Mouse (Mus musculus) left cerebral cortex, postnatal 10 days (tissue): ENCODE measurements around the gene Ppfia1. TPM values are rescaled to one million over a fixed set of nuclear protein-coding genes. Genes with fewer than 3 reads are reported as not detected.

Experiments used
- DNase-seq, 2 experiments: peaks; one replicate each; pipeline ENCODE4 v3.0.0; 2021 to 2022; ENCODE audit warnings: low spot score in 2 of 2, mixed read lengths in 1 of 2; ENCODE audit errors: extremely low spot score in 1 of 2
- intact Hi-C: fragments of 180-260 bp; cut with DNase I; formaldehyde crosslinking; loops from one replicate; pipeline ENCODE4 v1.15.1; 2025
- total RNA-seq, 2 experiments: library from RNA; stranded (reverse); gene quantifications; 2 replicates each; pipeline ENCODE4 v1.2.3; 2021

Ppfia1 gene
- total RNA-seq = 10 to 100 TPM; 33.5 to 35.9 TPM

GRCm38 (mm10) chr7:144553237-144554122, at the start of gene Ppfia1:
Gene Ppfia1 (minus strand): TSS chr7:144553729.
- intact Hi-C loops = no loop called here

GRCm38 (mm10) chr7:144600333-144600900, 46.9 kb upstream of the Ppfia1 start:
- no peak for DNase-seq
- intact Hi-C loops = no loop called here

More at GRCm38 (mm10) chr7:144553237-144554122, at the start of gene Ppfia1:
- peak; percentile 94 to 99 for DNase-seq

- intact Hi-C loops = loop anchor here (1.0 to 5.0 kb wide), 3 partner anchors 187 to 318 kb away; no protein-coding TSS in a partner anchor
- DNase-seq = peak in 1 of 2 experiments; percentile 31
Observed at GRCm38 (mm10) chr7:144589508-144589907, 36.0 kb upstream of the Ppfia1 start.

- intact Hi-C loops = loop anchor here (5.0 kb wide), 2 partner anchors 305 to 320 kb away; no protein-coding TSS in a partner anchor
- DNase-seq = peak in 1 of 2 experiments; percentile 58
Observed at GRCm38 (mm10) chr7:144587291-144587690, 33.8 kb upstream of the Ppfia1 start.

DNA sequence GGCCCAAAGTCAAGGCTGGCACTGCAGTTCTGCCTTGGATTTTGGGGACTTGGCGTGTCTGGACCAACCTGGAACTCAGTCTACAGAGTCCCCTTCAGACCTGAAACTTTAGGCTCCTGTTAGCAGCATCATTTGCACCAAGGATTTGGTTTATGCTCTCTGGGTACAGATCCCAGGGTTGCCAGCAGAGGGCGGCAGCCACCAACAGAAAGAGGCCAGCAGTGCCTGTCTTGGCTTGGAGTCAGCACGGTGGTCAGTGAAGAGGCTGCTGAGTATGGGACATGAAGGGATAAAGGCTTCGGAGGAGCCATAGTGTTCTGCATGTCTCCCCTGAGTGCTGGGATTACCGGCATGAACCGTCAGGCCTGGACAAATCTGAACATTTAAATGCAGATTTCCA, 32.1 kb upstream of the Ppfia1 start:
- DNase-seq = peak; percentile 56 to 83
- intact Hi-C loops = loop anchor here (1.0 to 5.0 kb wide), 3 partner anchors 191 to 322 kb away; no protein-coding TSS in a partner anchor

- intact Hi-C loops = no loop called here
- peak in 1 of 2 experiments; percentile 65 for DNase-seq
Observed at GRCm38 (mm10) chr7:144583619-144584018, 30.1 kb upstream of the Ppfia1 start.

GRCm38 (mm10) chr7:144582284-144582980, 28.9 kb upstream of the Ppfia1 start, which contains the start of gene Fadd:
Gene Fadd (minus strand): TSS chr7:144582463.
- intact Hi-C loops = no loop called here
- DNase-seq = peak; percentile 93 to 96

- intact Hi-C loops = no loop called here
- DNase-seq = peak; percentile 52 to 85
Observed at GRCm38 (mm10) chr7:144581559-144582283, 28.2 kb upstream of the Ppfia1 start.

GRCm38 (mm10) chr7:144577876-144578275, 24.3 kb upstream of the Ppfia1 start:
- DNase-seq = no peak
- intact Hi-C loops = no loop called here

DNA sequence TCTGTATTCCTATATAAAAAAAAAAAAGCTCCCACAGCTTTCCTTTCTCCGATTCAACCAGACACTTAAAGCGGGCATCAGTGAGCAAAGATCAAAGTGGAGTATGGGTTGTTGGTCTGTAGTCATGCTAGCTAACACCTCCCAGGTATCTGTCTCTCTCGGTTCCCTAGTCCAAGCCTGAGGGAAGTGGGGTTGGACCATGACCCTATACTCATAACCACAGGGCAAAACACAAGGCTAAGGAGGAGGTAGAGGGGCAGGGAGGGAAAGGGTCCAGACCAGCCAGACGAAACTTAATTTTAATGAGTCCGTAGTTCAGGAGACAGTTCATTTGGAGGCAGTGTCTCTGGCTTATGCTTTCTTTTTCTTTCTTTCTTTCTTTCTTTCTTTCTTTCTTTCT, 18.7 kb upstream of the Ppfia1 start:
- intact Hi-C loops = no loop called here
- no peak for DNase-seq

DNA sequence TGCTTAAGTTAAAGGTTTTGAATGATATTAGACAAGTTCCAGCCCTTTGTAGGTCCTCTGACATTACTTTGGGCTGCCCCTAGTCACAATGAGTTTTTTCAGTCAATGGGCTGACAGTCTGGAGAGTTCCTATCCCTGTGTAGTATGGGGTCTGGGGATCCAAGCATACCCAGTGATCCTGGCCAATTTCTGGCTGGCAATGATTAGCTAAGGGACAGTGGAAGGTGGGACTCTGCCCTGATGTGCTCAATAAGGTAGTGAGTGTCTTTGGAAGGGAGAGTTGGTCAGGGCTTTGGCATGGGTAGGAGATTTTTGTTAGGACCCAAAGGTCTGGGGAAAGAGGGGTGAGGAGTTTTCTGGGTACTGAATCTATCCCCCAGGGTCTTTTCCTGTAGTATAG, 18.1 kb upstream of the Ppfia1 start:
- intact Hi-C loops = no loop called here
- no peak for DNase-seq

GRCm38 (mm10) chr7:144569428-144569827, 15.9 kb upstream of the Ppfia1 start:
- peak in 1 of 2 experiments; percentile 65 for DNase-seq
- intact Hi-C loops = no loop called here

GRCm38 (mm10) chr7:144568091-144568490, 14.6 kb upstream of the Ppfia1 start:
- no peak for DNase-seq
- intact Hi-C loops = no loop called here

GRCm38 (mm10) chr7:144566921-144567682, 13.6 kb upstream of the Ppfia1 start:
- DNase-seq = no peak
- intact Hi-C loops = no loop called here

- intact Hi-C loops = no loop called here
- DNase-seq = peak in 1 of 2 experiments; percentile 47
Observed at GRCm38 (mm10) chr7:144563456-144564155, 10.1 kb upstream of the Ppfia1 start.

GRCm38 (mm10) chr7:144562016-144562415, 8.5 kb upstream of the Ppfia1 start:
- intact Hi-C loops = no loop called here
- no peak for DNase-seq

DNA sequence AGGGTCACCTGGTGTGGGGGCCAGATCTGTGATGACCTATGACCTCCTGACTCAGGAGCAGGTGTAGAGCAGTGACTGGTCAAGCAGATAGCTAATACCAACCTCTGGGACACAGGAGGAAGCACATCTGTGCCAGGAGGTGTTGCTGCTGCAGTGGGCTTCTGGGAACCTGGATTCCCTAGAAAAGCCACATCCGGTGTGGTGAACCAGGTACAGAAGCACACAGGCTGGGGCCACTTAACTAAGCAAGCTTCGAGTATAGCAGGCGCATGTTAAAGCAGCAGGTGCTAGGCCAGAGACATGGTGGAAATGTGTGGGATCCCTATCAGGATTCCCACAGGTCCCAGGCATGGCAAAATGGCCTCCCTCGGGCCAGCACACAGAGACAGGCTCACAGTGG, 7.1 kb upstream of the Ppfia1 start:
- intact Hi-C loops = no loop called here
- no peak for DNase-seq
